Mouse (Mus musculus): ENCODE results near the gene Smchd1.

- TF ChIP-seq GATA1 (IDR thresholded peaks at IDR 0.05; ENCODE audit: borderline replicate concordance, low read length) = no peak
- no peak for TF ChIP-seq FLI1 (IDR thresholded peaks at IDR 0.05; ENCODE audit: low read length)
Observed at GRCm38 (mm10) chr17:71506832-71507231, 31.7 kb upstream of the Smchd1 start.
